Mouse (Mus musculus) limb, embryonic 12.5 days (tissue): ENCODE results near the gene Amer3. TPM values are rescaled to one million over a fixed set of nuclear protein-coding genes. Genes with fewer than 3 reads are reported as not detected.
"Not testable (repeated sequence)": the region's sequence is repeated elsewhere in the genome, so short reads cannot be mapped to it uniquely, and the experiment has no call there.

Source experiments
- ATAC-seq: fragments of 200-750 bp; cut with Nextera tagmentation; 2 replicates; pipeline ENCODE4 v1.8.0; 2017; ENCODE audit warnings: low read depth, moderate TSS enrichment; ENCODE audit not compliant: insufficient number of reproducible peaks, insufficient read depth, low FRiP score, low TSS enrichment
- H3K27ac ChIP-seq: fragments of 300-500 bp; sonication (generic); 2 replicates; pipeline ENCODE4 v1.5.1; 2016; ENCODE audit warnings: mild to moderate bottlenecking, moderate library complexity
- H3K27me3 ChIP-seq: fragments of 300-500 bp; sonication (generic); 2 replicates; pipeline ENCODE4 v1.6.1; 2016; ENCODE audit warnings: mild to moderate bottlenecking, moderate library complexity
- H3K36me3 ChIP-seq: fragments of 300-500 bp; sonication (generic); 2 replicates; pipeline ENCODE4 v1.6.1; 2016; ENCODE audit warnings: mild to moderate bottlenecking, moderate library complexity
- H3K4me1 ChIP-seq: fragments of 300-500 bp; sonication (generic); replicated peaks from 2 replicates; pipeline ENCODE4 v1.6.1; 2016
- H3K4me2 ChIP-seq: fragments of 300-500 bp; sonication (generic); 2 replicates; pipeline ENCODE4 v1.6.1; 2016; ENCODE audit warnings: mild to moderate bottlenecking, moderate library complexity
- H3K4me3 ChIP-seq: fragments of 300-500 bp; sonication (generic); replicated peaks from 2 replicates; pipeline ENCODE4 v1.5.1; 2016; ENCODE audit warnings: mild to moderate bottlenecking
- H3K9ac ChIP-seq: fragments of 300-500 bp; sonication (generic); replicated peaks from 2 replicates; pipeline ENCODE4 v1.6.1; 2016; ENCODE audit warnings: mild to moderate bottlenecking, moderate library complexity
- H3K9me3 ChIP-seq: fragments of 300-500 bp; sonication (generic); 2 replicates; pipeline ENCODE4 v1.6.1; 2016; ENCODE audit warnings: mild to moderate bottlenecking, moderate library complexity
- WGBS: fragments of 180-500 bp; shearing (Covaris S2); methylation state at CpG from one replicate; pipeline ENCODE4 v1.1.7; 2016; 5-methylcytosine and 5-hydroxymethylcytosine counted together
- polyA plus RNA-seq: library from polyadenylated mRNA; unstranded; fragments of >200 nt; fragmentation: Nextera tagmentation; extraction: Ambion mirVana; gene quantifications from 2 replicates; pipeline ENCODE4 v1.2.1, GENCODE M21; 2016

Gene Amer3
- polyA plus RNA-seq: 0.05 TPM in 1 of 2 replicates, not detected in the other

GRCm38 (mm10) chr1:34578851-34579781 is at the start of gene Amer3:
TSS of gene Amer3 (plus strand) at chr1:34579657.
- Histone ChIP-seq H3K36me3 (no peaks in the 10 kb centered on the region), H3K4me1 (peaks cover 11% of the 10 kb centered on the region; the same call in 1 of the 2 replicates), H3K4me2 (peak within 1 kb of the TSS; percentile 77), H3K27ac (no peak within 1 kb of the TSS), H3K4me3 (peak within 1 kb of the TSS; percentile 42), H3K9me3 (no peaks in the 10 kb centered on the region), H3K27me3 (peaks cover 52% of the 10 kb centered on the region), H3K9ac (peak within 1 kb of the TSS; percentile 31; the same call in 1 of the 2 replicates)
- ATAC-seq: peak; percentile 78
- under 1% methylated on average over 53 of the region's 53 CpGs for WGBS

GRCm38 (mm10) chr1:34534574-34534973 is 44.9 kb upstream of the Amer3 start:
- not testable (repeated sequence) for H3K27ac ChIP-seq, H3K9me3 ChIP-seq, ATAC-seq, H3K4me2 ChIP-seq, H3K36me3 ChIP-seq, H3K4me1 ChIP-seq, H3K9ac ChIP-seq, H3K4me3 ChIP-seq
- peaks cover 42% of the 10 kb centered on the region for H3K27me3 ChIP-seq
- WGBS: 40% methylated on average over 3 of the region's 3 CpGs

- H3K36me3 ChIP-seq, H3K9ac ChIP-seq, H3K27ac ChIP-seq, H3K4me1 ChIP-seq, ATAC-seq, H3K9me3 ChIP-seq: not testable (repeated sequence)
- Histone ChIP-seq H3K4me3 (peak within 1 kb of the TSS; percentile 26; the same call in 1 of the 2 replicates), H3K4me2 (peak within 1 kb of the TSS; percentile 47), H3K27me3 (peaks cover 42% of the 10 kb centered on the region)
- 27% methylated on average over 7 of the region's 7 CpGs for WGBS
Observed at GRCm38 (mm10) chr1:34535043-34535698, 44.3 kb upstream of the Amer3 start, which contains the start of gene Cfc1. TSS of gene Cfc1 (plus strand) at chr1:34535648.

GRCm38 (mm10) chr1:34536291-34536766 is 43.1 kb upstream of the Amer3 start:
- no peak for ATAC-seq
- Histone ChIP-seq H3K9me3 (no peaks in the 10 kb centered on the region), H3K27ac (no peak overlapping the region), H3K4me1 (peaks cover 7% of the 10 kb centered on the region), H3K36me3 (no peaks in the 10 kb centered on the region), H3K4me2 (peak overlapping the region; percentile 47), H3K27me3 (peaks cover 42% of the 10 kb centered on the region), H3K9ac (no peak overlapping the region), H3K4me3 (peak overlapping the region; percentile 26)
- 2% methylated on average over 14 of the region's 14 CpGs for WGBS

GRCm38 (mm10) chr1:34536767-34537485 is 42.5 kb upstream of the Amer3 start:
- H3K4me3 ChIP-seq: peak overlapping the region; percentile 26
- ATAC-seq: peak; percentile 62
- H3K4me2 ChIP-seq: peak overlapping the region; percentile 47
- H3K27ac ChIP-seq: no peak overlapping the region
- H3K27me3 ChIP-seq: peaks cover 42% of the 10 kb centered on the region
- H3K4me1 ChIP-seq: peaks cover 7% of the 10 kb centered on the region
- 6% methylated on average over 16 of the region's 16 CpGs for WGBS
- no peaks in the 10 kb centered on the region for H3K9me3 ChIP-seq
- no peak overlapping the region for H3K9ac ChIP-seq
- no peaks in the 10 kb centered on the region for H3K36me3 ChIP-seq

- Histone ChIP-seq H3K36me3 (no peaks in the 10 kb centered on the region), H3K27me3 (no peaks in the 10 kb centered on the region), H3K9ac (no peak overlapping the region), H3K4me2 (no peak overlapping the region), H3K9me3 (no peaks in the 10 kb centered on the region), H3K4me1 (no peaks in the 10 kb centered on the region), H3K4me3 (no peak overlapping the region), H3K27ac (no peak overlapping the region)
- no peak for ATAC-seq
- WGBS: 75% methylated on average over 1 of the region's 1 CpGs
Observed at GRCm38 (mm10) chr1:34547074-34547473, 32.4 kb upstream of the Amer3 start.

GRCm38 (mm10) chr1:34553690-34554089 is 25.8 kb upstream of the Amer3 start:
- Histone ChIP-seq H3K27ac (no peak overlapping the region), H3K4me2 (no peak overlapping the region), H3K4me3 (no peak overlapping the region), H3K9me3 (no peaks in the 10 kb centered on the region), H3K27me3 (no peaks in the 10 kb centered on the region), H3K36me3 (no peaks in the 10 kb centered on the region), H3K9ac (no peak overlapping the region), H3K4me1 (no peaks in the 10 kb centered on the region)
- ATAC-seq: no peak
- 90% methylated on average over 1 of the region's 1 CpGs for WGBS

- no peaks in the 10 kb centered on the region for H3K27me3 ChIP-seq
- H3K9ac ChIP-seq: no peak overlapping the region
- no peaks in the 10 kb centered on the region for H3K9me3 ChIP-seq
- H3K36me3 ChIP-seq: no peaks in the 10 kb centered on the region
- 86% methylated on average over 7 of the region's 7 CpGs for WGBS
- H3K4me2 ChIP-seq: no peak overlapping the region
- no peak for ATAC-seq
- no peaks in the 10 kb centered on the region for H3K4me1 ChIP-seq
- H3K4me3 ChIP-seq: no peak overlapping the region
- H3K27ac ChIP-seq: no peak overlapping the region
Observed at GRCm38 (mm10) chr1:34554275-34554674, 25.2 kb upstream of the Amer3 start.

- Histone ChIP-seq H3K36me3 (no peaks in the 10 kb centered on the region), H3K9ac (no peak within 1 kb of the TSS), H3K4me1 (no peaks in the 10 kb centered on the region), H3K27ac (no peak within 1 kb of the TSS), H3K4me3 (no peak within 1 kb of the TSS), H3K9me3 (no peaks in the 10 kb centered on the region), H3K4me2 (no peak within 1 kb of the TSS), H3K27me3 (no peaks in the 10 kb centered on the region)
- no peak for ATAC-seq
- 89% methylated on average over 15 of the region's 15 CpGs for WGBS
Observed at GRCm38 (mm10) chr1:34560843-34561242, 18.6 kb upstream of the Amer3 start, which contains the start of gene Prss40. TSS of gene Prss40 (minus strand) at chr1:34560943.

GRCm38 (mm10) chr1:34564383-34565045 is 14.9 kb upstream of the Amer3 start:
- Histone ChIP-seq H3K36me3 (no peaks in the 10 kb centered on the region), H3K9me3 (no peaks in the 10 kb centered on the region), H3K4me2 (no peak overlapping the region), H3K4me1 (no peaks in the 10 kb centered on the region), H3K9ac (no peak overlapping the region), H3K27me3 (no peaks in the 10 kb centered on the region), H3K4me3 (no peak overlapping the region), H3K27ac (no peak overlapping the region)
- 74% methylated on average over 8 of the region's 8 CpGs for WGBS
- no peak for ATAC-seq
